Mouse (Mus musculus) bone marrow macrophage, adult 2 months (primary cell): ENCODE results near the gene Gm45837.

Source experiments
- CTCF ChIP-seq: IDR thresholded peaks from 2 replicates; pipeline ENCODE4 v1.5.1; 2012; ENCODE audit warnings: low read depth, mild to moderate bottlenecking, low read length, moderate library complexity
- POLR2A ChIP-seq: IDR thresholded peaks from 2 replicates; pipeline ENCODE4 v1.6.1; 2012; ENCODE audit warnings: mild to moderate bottlenecking, low read depth, low read length, borderline replicate concordance

DNA sequence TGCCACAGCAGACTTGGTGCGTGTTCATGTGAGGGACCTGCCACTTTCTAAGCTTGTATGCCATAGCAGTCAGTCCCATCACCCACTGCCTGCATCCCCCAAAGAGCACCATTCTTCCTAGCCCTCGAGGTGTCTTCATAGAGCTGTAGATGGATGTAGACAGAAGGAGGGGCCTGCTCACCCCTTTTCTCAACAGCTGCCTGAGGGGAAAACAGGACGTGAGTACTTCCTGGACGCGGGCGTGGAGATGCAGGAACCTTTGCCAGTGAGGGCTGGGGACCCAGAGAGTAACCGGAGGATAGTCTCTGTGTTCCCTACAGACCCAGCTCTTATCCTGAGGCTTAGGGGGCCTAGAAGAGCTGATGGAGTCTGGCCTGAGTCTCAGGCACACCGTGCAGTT lies 47.1 kb downstream of the Gm45837 start:
- TF ChIP-seq POLR2A (no peak), CTCF (no peak)
